Mouse (Mus musculus): Measurements from ENCODE around the gene Ccdc83.
A peak's percentile ranks its signal among the peaks of the same experiment; 100 is the strongest.

Gene Ccdc83

DNA sequence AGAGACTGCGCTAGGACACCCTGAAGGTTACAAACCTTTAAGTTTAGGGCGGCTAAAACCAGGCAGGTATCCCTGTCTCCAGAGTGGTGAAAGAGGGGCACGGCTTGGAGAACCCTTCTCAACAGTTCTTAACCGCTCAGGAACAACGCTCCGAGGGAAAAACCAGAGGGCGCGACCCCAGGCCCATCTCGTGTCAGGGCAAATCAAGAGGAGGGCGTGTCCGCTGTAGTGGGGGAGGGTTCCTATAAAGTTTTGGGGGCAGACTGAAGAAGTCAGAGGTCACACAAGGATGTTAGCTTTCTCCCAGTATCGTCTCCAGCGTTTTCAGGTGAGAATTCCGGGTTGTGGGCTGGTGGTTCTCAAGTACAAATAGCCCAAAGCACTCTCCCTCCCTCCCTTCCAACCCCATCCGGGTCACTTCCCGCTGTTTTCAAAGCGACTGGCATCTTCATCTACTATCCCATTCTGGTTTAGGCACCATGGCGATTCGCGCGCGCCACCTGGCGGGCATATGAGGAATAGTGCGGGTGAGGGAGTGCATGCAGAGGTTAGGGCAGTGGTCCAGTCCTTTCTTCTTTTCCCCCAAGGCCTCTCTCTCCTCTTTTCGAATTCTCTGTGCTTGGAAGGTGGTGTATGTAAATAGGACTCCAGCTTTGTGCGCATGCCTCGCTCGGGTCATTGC lies at the start of gene Ccdc83:
Gene Ccdc83, minus strand, starts transcription at position 489 of the 682 bp plus-strand sequence.
- DNase-seq (ENCODE audit: low read depth in 1 of 2, low spot score in 2 of 2): peak; percentile 40 to 41

DNA sequence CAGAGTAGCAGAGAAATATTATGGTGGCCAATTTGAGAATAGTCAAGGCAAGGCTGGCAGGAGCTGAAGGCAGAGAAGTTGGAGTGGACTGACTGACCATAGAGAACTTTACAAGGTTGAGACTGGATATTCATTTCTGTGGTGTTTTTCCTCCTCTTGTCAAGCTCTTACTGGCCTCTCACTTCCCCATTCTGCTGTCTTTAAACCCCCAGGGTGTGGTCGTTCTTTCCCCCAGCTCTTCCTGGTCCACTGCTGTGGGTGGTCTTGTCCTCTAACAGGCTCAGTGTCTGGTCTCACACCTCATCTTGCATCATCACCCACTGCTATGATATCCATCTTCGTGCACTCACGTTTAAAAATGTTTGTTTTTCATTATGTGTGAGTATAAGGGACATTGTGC lies 47.8 kb upstream of the Ccdc83 start:
- no peak for DNase-seq (ENCODE audit: low read depth in 1 of 2, low spot score in 2 of 2)

DNA sequence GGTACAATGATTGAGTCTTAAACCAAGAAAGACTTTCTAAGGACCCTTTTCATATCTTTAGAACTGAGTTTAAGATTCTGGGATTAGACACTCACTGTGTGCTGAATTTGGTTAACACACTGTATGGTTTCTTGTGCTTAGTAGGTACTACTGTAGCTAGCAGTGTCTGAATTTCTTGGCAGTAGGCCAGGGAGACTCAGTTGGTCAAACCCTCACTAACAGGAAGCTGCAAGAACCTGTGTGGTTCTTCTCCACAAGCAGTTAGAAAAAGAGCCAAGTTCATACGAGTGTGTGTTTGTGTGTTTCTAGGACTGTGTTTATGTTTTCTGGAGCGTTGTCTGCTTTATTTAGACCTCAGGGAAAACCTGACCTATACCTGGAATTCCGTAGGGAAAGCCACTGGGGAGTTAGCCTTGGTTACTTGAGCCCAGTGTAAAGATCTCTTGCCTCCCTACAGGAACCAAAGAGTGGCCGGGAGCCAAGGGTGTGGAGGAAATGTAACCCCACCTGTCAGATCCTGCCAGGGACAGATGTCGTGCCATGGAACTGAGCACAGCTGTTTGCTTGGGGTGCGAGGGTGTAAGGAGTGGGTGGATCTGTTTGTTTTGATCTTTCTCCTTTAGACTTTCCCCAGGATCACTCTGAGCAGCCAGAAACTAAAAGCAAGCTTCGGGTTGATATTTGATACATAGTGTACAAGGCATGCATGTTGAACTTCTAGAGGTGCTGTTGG lies 46.7 kb upstream of the Ccdc83 start:
- DNase-seq (ENCODE audit: low read depth in 1 of 2, low spot score in 2 of 2): no peak

DNA sequence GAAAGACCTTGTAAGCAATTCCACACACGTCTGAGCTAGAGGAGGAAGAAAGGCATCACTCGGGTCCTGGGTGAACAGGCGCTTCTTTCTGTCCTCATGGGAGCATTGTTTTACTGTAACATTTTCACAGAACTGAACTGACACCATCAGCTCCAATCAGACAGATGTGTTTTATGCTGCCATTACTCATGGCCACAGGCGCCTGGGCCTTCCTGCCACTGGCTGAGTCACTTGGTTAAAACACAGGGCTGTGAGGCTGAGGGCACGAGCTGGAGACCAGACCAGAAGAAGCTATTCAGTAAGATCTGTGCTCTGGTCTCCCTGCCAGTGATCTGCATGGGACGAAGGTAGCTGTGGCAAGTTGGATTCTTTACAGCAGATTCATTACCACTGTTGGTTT lies 42.4 kb upstream of the Ccdc83 start:
- DNase-seq (ENCODE audit: low read depth in 1 of 2, low spot score in 2 of 2): no peak

DNA sequence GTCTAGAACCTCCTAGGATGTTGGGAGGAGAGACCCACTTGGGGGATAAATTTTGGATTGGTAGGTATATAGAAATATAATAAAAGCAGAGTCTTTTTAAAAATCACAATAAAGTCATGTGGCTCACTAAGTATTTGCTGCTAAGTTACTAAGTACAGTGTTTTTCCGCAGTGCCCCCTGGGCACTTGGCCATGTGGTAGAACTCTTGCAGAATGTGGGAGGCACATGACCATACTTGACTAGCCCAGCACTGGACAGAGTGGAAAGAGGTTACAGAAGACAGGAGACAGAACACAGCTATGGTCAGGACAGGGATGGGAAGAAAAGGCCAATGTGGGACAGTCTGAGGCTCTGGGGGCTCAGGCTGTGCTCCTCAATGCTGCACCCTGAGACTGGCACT lies 41.4 kb upstream of the Ccdc83 start:
- no peak for DNase-seq (ENCODE audit: low read depth in 1 of 2, low spot score in 2 of 2)

DNA sequence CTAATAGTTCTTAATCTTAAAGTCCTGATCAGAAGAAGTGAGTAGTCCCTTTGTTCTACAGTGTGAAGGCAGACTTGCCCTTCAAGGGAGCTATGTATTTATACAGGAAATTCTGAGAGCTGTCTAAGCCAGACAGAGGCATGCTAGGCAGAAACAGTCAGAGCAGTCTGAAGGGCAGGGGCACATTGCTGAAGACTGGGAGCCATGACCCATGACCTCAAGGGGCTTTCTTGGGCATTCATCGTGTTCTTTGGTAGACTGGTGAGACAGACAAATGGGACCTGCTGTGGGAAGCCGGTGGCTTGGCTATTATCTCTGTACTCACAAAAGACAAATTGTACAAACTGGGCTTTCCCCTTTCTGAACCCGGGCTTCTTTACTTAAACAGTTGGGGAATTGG lies 40.5 kb upstream of the Ccdc83 start:
- DNase-seq (ENCODE audit: low read depth in 1 of 2, low spot score in 2 of 2): no peak

DNA sequence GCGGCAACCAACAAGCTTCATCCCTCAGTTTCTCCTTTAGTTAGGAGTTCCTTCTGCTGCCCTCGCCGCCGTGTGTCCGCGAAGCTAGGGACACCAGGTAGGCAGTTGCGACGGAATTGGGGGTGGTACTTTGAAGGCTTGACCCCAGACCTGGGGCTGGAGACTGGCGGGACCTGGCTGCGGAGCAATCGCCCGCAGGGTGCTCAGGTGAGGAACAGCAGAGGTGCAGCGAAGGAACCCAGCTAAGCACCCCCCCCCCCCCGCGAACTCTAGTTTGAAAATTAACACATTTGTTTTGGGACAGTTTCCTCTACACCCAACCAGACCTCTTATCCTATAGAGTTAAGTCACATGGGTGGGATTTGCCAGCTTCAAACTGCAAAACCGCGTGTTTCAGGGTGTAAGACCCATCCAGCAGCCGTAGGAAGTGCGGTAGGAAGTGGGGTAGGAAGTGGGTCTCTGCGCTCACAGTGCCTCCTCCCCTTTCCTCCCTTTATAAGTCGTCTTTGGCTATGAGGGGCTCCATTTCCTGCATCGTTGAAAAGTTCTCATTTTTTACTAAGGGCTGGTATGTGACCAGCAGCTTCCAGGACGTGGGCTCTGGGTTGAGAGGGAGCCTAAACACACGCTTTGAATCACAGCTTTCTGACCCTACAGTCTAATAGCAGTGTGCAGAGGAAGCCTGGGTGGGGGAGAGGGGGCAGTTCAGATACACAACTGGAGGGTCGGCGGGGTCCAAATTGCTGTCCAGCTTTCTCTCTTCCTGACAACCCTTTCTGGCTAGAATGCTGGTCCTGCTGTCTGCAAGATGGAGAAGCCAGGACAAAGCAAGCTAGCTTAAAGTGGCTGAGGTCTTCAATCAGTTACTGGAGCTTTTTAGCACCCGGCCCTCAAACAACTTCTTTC lies 37.3 kb upstream of the Ccdc83 start:
- no peak for DNase-seq (ENCODE audit: low read depth in 1 of 2, low spot score in 2 of 2)

DNA sequence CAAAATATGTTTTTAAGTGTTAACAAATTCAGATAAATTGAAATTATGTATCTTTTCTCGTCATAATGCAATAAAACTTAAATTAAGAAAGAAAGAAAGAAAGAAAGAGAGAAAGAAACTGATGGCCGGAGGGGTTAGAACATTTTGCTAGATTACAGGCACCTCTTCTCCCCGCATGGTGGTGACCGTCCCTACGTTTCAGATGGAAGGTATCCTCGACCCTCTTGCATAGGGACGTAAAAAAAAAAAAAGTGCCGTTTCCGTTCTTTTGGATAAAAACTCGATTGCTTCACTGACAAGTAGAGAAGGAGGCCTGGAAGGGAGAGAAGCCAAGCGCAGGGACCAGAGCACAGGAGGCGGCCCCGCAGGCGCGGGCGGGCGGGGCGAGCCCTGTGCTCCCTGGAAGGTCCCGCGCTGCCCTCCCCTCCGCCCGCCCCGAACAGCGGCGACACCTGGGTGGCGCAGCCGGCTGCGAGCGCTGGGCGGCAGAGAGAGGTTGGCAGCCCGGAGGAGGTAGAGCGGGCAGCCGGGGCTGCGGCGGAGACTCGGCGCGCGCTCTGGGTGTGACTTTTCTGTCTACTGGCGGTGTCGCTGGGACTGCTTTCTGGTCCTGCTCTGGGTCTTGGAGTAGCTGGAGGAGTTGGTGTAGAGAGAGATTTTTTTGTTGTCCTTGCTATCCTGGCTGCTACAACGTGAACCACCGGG lies 36.5 kb upstream of the Ccdc83 start, which contains the start of gene Sytl2:
Gene Sytl2, plus strand, starts transcription at position 311 of the 705 bp plus-strand sequence.
- DNase-seq (ENCODE audit: low read depth in 1 of 2, low spot score in 2 of 2): no peak

DNA sequence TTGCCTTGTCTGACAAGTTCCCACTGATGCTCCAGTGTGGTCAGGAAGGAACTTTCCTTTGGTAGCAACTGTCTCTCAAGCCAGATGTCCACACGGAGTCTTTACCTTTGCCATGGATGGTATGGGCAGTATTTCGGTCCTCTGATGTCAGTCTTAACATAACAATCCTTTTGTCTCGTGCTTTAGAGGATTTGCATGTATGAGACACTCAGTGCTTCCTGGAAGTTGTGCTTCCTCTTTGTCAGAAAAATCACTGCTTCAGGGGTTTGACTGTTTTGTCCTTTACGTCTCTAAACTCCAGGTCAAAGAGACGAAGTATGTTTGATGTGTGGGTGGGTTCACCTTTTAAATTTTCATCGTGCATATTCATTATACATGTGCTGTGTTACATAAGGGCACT lies 26.3 kb upstream of the Ccdc83 start:
- no peak for DNase-seq (ENCODE audit: low read depth in 1 of 2, low spot score in 2 of 2)

DNA sequence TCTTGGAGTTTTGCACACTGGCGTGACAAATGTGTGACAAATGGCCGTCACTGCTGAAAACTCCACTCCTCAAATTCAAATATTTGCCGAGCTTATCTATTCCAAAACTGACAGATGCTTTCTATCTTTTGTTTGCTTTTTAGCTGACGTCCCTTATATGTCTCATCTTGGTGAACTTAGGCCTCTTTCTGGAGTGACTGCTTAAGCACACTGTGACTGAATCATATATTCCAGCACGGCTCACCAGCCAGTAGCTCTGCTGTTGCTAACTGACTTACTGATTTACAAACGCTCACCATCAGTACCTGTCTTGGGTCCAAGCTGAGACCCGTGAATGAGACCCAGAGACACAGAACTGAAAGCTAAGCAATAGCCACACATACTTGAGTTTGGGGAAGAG lies 19.2 kb upstream of the Ccdc83 start:
- DNase-seq (ENCODE audit: low read depth in 1 of 2, low spot score in 2 of 2): no peak

DNA sequence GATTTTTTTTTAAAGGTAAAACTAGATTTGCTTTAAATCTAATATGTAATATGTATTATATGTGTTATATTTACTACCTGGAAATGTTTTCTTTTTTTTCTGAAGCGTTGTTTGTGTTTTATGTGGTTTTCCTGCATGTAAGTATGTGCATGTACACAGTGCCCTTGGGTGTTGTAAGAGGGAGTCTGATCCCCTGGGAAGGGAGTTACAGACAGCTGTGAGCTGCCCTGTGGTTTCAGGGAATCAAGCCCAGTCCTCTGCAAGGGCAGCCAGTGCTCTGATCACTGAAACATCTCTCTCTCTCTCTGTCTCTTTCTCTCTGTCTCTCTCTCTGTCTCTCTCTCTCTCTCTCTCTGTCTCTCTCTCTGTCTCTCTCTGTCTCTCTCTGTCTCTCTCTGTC lies 17.2 kb upstream of the Ccdc83 start:
- no peak for DNase-seq (ENCODE audit: low read depth in 1 of 2, low spot score in 2 of 2)

DNA sequence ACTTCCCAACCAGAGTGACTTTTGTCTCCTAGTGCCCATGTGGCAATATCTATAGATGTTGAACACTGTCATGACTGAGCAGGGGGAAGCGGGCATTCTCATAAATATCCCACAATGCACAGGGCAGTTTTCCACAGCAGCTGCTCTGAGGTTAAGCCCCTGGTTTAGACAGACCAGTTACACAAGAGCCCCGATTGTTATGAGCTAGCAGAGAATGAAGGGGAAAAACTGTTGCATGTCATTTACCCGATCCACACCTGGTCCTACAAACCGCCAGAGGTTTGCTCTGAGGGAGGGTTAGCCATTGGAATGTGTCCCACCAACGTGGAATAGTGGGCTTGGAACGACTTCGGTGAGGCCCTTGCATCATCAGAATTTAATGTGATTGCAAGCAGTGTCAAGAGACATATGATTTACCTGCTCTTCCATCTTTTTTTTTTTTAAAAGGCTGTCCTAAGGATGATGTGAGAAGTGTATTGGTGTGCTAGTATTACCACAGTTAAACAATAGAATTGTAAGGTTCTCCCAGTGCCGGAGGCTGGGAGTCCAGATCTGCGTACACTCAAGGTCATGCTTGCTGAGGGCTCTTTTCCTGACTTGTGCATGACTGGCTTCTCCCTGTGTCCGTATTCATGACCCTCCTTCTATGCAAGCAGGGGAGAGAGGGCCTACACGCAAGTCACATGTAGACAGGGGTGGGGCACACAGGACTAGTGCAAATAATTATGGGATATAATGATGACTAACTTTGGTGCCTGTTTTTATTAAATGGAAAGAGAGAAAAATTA lies 16.4 kb upstream of the Ccdc83 start:
- no peak for DNase-seq (ENCODE audit: low read depth in 1 of 2, low spot score in 2 of 2)

DNA sequence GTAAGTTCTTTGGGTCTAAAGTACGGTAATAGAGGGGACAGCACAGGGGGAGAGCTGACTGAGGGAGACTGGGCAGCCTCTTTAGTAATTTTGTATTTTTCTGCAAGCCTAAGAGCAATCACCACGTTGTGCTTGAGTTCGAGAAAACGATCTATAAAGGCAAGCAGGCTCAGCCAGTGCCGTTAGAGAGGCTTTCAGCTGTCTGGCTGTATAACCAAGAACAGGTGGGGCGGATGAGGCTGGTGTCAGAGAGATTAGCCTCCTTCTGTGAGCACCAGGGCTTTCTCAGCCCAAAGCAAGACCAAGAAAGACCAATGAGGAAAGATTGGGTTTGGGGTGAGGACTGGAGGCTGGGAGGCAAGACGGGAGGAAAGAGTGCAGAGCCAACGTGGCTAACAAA lies 15.3 kb upstream of the Ccdc83 start:
- no peak for DNase-seq (ENCODE audit: low read depth in 1 of 2, low spot score in 2 of 2)

DNA sequence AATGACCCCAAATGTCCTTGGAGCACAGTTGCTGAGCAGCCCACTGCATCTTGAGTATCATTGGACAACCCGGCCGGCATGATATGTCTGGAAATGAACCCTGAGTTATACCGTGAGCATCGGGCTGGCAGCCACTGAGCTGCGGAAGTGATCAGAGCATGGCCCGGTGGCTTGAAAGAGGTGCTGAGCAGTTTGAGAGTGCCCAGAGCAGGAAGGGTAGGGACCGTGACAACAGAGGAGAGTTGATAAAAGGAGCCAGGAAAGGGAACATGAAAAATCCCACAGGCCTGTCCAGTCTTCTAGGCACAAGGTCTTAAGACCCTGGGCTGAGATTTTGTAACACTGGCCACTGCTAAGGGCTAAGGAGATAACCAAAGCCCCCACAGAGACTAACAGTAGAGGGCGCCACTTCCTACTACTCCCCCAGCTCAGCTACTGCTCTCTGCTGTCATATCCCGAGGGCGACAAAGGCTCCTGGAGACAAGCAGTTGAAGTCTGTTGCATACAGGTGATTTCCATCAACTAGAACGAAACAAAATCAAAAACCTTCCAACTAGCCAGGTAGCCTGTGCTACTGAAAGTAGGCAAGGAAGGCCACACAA lies 14.8 kb upstream of the Ccdc83 start:
- no peak for DNase-seq (ENCODE audit: low read depth in 1 of 2, low spot score in 2 of 2)

DNA sequence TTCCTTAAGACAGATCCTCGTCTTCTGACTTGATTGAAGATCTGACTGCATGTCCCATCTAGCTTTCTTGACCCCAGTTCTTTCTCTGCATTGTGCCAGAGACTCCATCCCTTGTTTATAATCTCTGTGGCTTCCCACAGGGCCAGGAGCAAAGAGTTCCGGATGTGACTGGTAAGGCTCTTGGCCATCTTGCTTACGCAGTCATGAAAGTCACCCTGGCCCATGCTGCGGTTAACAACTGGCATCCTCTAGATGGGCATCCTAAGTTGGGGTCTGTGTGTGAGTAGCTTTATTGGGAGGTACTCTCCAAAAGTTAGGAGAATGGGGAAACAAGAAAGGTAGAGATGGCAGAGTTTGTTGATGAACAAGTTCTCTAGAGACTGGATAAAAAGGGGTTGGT lies 13.6 kb upstream of the Ccdc83 start:
- no peak for DNase-seq (ENCODE audit: low read depth in 1 of 2, low spot score in 2 of 2)

DNA sequence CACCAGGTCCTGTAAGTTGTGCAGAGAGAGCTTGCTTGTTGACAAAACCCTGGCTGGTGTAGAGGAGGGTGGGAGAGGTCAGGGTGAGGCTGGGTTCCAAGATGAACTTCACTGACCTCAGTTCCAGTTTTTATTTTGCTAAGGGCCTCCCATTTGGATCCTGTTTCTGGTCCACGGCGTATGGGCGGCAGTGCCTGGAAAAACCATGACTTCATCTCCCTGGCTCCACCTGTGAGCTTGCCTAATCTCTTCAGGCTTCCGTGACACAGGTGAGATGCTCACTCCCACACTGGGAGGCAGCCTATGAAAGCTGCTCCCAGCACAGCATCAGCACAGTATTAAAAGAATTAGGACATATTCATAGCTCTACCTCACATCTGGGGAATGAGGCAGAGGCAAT lies 12.2 kb upstream of the Ccdc83 start:
- DNase-seq (ENCODE audit: low read depth in 1 of 2, low spot score in 2 of 2): no peak

DNA sequence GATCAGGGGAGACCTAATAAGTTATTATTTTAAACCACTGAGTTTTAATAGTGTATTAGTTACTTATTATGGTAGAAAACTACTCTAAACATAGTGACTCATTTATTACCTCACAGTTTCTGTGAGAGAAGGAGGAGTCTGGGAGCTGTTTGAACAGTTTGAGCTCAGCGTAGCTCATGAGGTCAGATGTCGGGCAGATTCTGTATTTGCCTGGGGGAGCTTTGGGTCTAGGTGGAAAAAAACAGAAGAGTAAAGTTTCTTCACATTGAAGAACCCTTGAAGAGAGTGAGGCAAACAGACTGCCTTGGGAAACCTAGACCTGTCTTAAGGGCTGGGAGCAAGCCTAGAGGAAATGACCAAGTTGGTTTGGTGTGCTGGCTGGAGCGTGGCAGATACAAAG lies 11.7 kb upstream of the Ccdc83 start:
- no peak for DNase-seq (ENCODE audit: low read depth in 1 of 2, low spot score in 2 of 2)

DNA sequence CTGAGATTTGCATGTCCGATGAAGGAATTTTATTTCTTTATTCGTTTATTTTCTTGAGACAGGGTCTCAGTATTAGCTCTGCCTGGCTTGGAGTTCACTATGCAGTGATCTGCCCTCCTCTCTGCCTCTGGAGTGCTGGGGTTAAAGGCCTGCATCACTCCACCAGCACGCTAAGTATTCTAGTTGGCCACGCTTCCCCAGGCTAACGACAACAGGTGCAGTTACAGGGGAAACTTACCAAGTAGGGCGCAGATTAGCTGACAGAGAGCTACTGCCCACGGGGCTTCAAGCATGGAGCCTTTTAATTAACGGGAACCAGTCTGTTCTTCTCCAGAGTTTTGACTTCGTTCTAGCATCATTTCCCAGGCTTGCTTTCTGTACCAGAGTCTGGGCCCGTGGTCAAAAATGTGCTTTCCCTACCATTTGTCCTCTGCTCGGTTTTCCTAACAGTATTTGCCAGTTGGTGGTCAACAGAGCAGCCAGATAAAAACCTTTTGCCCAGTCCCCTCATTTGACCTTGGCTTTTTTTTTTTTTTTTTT lies 9.1 kb upstream of the Ccdc83 start:
- no peak for DNase-seq (ENCODE audit: low read depth in 1 of 2, low spot score in 2 of 2)

DNA sequence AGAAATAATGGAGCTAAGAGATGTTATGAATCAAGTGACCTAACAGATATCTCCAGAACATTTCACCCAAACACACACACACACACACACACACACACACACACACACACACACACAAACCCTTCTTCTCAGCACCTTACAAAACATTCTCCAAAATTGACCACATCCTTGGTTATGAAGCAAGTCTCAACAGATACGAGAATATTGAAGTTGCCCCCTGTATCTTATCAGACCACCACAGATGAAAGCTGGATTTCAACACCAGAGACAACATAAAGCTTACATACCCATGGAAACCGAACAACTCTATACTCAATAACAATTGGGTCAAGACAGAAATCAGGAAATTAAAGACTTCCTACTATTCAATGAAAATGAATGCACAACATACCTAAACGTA lies 4.6 kb upstream of the Ccdc83 start:
- no peak for DNase-seq (ENCODE audit: low read depth in 1 of 2, low spot score in 2 of 2)
